ENCODE assay signal across 8 mouse cellular contexts in genomic region chr4:63409317-63409907, GRCm38 (mm10). TPM values are rescaled to one million over a fixed set of nuclear protein-coding genes. Genes with fewer than 3 reads are reported as not detected.
A peak's percentile ranks its signal among the peaks of the same experiment; 100 is the strongest.
DNase-seq lines count a peak whose midpoint lies in the region; ATAC-seq and TF ChIP-seq lines count a peak whose summit lies in the region.

No protein-coding gene starts in this region.

- intact Hi-C loops in left cerebral cortex, adult 2 months (cut with DNase I): loop anchor here (5.0 kb wide), 1 partner anchor 227 kb away; no protein-coding TSS in a partner anchor
- intact Hi-C loops in left cerebral cortex, postnatal 25 days (cut with DNase I): loop anchor here (2.0 to 5.0 kb wide), 2 partner anchors 41 to 227 kb away; no protein-coding TSS in a partner anchor

- H3K27ac ChIP-seq in left cerebral cortex, adult 2 months: peak overlapping the region; percentile 9
- H3K27ac ChIP-seq in embryonic facial prominence, embryonic 13.5 days: peak overlapping the region; percentile 64; the same call in 1 of the 2 replicates
- peak overlapping the region; percentile 88; the same call in 1 of the 2 replicates for H3K27ac ChIP-seq in hindbrain, embryonic 10.5 days
- 0 out of 2 replicates have a peak overlapping the region, but pooled peaks have one; percentile 18 for H3K27ac ChIP-seq in liver, postnatal 0 days (ENCODE audit: low read depth)

- DNase-seq in left cerebral cortex, adult 2 months (ENCODE audit: extremely low spot score in 1 of 2, low spot score in 2 of 2): no peak
- DNase-seq in left cerebral cortex, postnatal 25 days (ENCODE audit: low spot score in 2 of 2): no peak
- DNase-seq in hindbrain, embryonic 10.5 days (ENCODE audit: low spot score): peak; percentile 42
- DNase-seq in liver, postnatal 0 days: no peak
- peak; percentile 59 for DNase-seq in retina, postnatal 1 day
- DNase-seq in layer of hippocampus, adult 18-20 months (ENCODE audit: low spot score in 2 of 2): no peak
- DNase-seq in ovary, adult 18-20 months (ENCODE audit: low spot score): no peak

- H3K36me3 ChIP-seq in embryonic facial prominence, embryonic 13.5 days: no peaks in the 10 kb centered on the region
- H3K36me3 ChIP-seq in hindbrain, embryonic 10.5 days: no peaks in the 10 kb centered on the region
- H3K36me3 ChIP-seq in liver, postnatal 0 days (replicated peaks; ENCODE audit: insufficient read depth, low read length): no peaks in the 10 kb centered on the region

- ATAC-seq in embryonic facial prominence, embryonic 13.5 days (ENCODE audit: insufficient number of reproducible peaks, insufficient read depth, low FRiP score, low TSS enrichment, low read depth): no peak
- no peak for ATAC-seq in liver, postnatal 0 days

- peak overlapping the region; percentile 64 for H3K4me3 ChIP-seq in left cerebral cortex, adult 2 months
- peak overlapping the region; percentile 63 for H3K4me3 ChIP-seq in embryonic facial prominence, embryonic 13.5 days
- peak overlapping the region; percentile 67 for H3K4me3 ChIP-seq in hindbrain, embryonic 10.5 days
- peak overlapping the region; percentile 53 for H3K4me3 ChIP-seq in liver, postnatal 0 days (ENCODE audit: low read depth, low read length)

- WGBS in embryonic facial prominence, embryonic 13.5 days: 2% methylated on average over 18 of the region's 18 CpGs
- WGBS in hindbrain, embryonic 10.5 days: 5% methylated on average over 18 of the region's 18 CpGs
- 8% methylated on average over 18 of the region's 18 CpGs for WGBS in liver, postnatal 0 days (ENCODE audit: insufficient replicate concordance)

- peak overlapping the region; percentile 61 for H3K9ac ChIP-seq in embryonic facial prominence, embryonic 13.5 days
- peak overlapping the region; percentile 56 for H3K9ac ChIP-seq in liver, postnatal 0 days (replicated peaks)

- H3K27me3 ChIP-seq in embryonic facial prominence, embryonic 13.5 days: no peaks in the 10 kb centered on the region
- no peaks in the 10 kb centered on the region for H3K27me3 ChIP-seq in hindbrain, embryonic 10.5 days (ENCODE audit: insufficient read depth, poor library complexity, severe bottlenecking)
- peaks cover 6% of the 10 kb centered on the region; the same call in 1 of the 2 replicates for H3K27me3 ChIP-seq in liver, postnatal 0 days (ENCODE audit: insufficient read depth, low read length)

- H3K4me2 ChIP-seq in embryonic facial prominence, embryonic 13.5 days: peak overlapping the region; percentile 98
- H3K4me2 ChIP-seq in liver, postnatal 0 days (ENCODE audit: low read depth, low read length): peak overlapping the region; percentile 95

- peaks cover 35% of the 10 kb centered on the region for H3K4me1 ChIP-seq in embryonic facial prominence, embryonic 13.5 days
- H3K4me1 ChIP-seq in hindbrain, embryonic 10.5 days (replicated peaks): peaks cover 51% of the 10 kb centered on the region
- H3K4me1 ChIP-seq in liver, postnatal 0 days (ENCODE audit: insufficient read depth): peaks cover 30% of the 10 kb centered on the region

- TF ChIP-seq CTCF in left cerebral cortex, adult 2 months (IDR thresholded peaks at IDR 0.05): no peak
- TF ChIP-seq CTCF in liver, postnatal 0 days (IDR thresholded peaks at IDR 0.05; ENCODE audit: low read depth): no peak

- TF ChIP-seq EP300 in liver, postnatal 0 days (IDR thresholded peaks at IDR 0.05; ENCODE audit: low read depth): no peak

- no peaks in the 10 kb centered on the region for H3K9me3 ChIP-seq in embryonic facial prominence, embryonic 13.5 days
- no peaks in the 10 kb centered on the region for H3K9me3 ChIP-seq in hindbrain, embryonic 10.5 days
- H3K9me3 ChIP-seq in liver, postnatal 0 days (ENCODE audit: low read length): no peaks in the 10 kb centered on the region

RNA-seq across cellular contexts. Expression of gene Akna, which starts 6.3 kb away (rescaled TPM):
- 1 to 10 TPM; 3.4 TPM for total RNA-seq in left cerebral cortex, adult 2 months (2021)
- total RNA-seq in left cerebral cortex, postnatal 25 days (2021): 1 to 10 TPM; 2.9 to 3.0 TPM
- 9.7 and 10.0 TPM in 2 replicates for polyA plus RNA-seq in embryonic facial prominence, embryonic 13.5 days (2015; fragmentation: Nextera tagmentation; extraction: Ambion mirVana)
- 10.8 and 13.0 TPM in 2 replicates for polyA plus RNA-seq in hindbrain, embryonic 10.5 days (2016; fragmentation: Nextera tagmentation; extraction: Ambion mirVana)
- polyA plus RNA-seq in liver, postnatal 0 days (2015; fragmentation: Nextera tagmentation; extraction: Ambion mirVana): 4.6 and 5.2 TPM in 2 replicates
- total RNA-seq in layer of hippocampus, adult 18-20 months (2021): 1 to 10 TPM; 3.1 to 3.8 TPM

RNA-seq across cellular contexts. Expression of gene Orm2, which starts 47.2 kb away (rescaled TPM):
- total RNA-seq in left cerebral cortex, adult 2 months (2021): not detected
- total RNA-seq in left cerebral cortex, postnatal 25 days (2021): not detected
- polyA plus RNA-seq in embryonic facial prominence, embryonic 13.5 days (2015; fragmentation: Nextera tagmentation; extraction: Ambion mirVana): not detected in 2 replicates
- polyA plus RNA-seq in hindbrain, embryonic 10.5 days (2016; fragmentation: Nextera tagmentation; extraction: Ambion mirVana): not detected in 2 replicates
- not detected in 2 replicates for polyA plus RNA-seq in liver, postnatal 0 days (2015; fragmentation: Nextera tagmentation; extraction: Ambion mirVana)
- not detected for total RNA-seq in layer of hippocampus, adult 18-20 months (2021)

RNA-seq across cellular contexts. Expression of gene Orm3, which starts 53.5 kb away (rescaled TPM):
- total RNA-seq in left cerebral cortex, adult 2 months (2021): not detected
- not detected for total RNA-seq in left cerebral cortex, postnatal 25 days (2021)
- not detected in 2 replicates for polyA plus RNA-seq in embryonic facial prominence, embryonic 13.5 days (2015; fragmentation: Nextera tagmentation; extraction: Ambion mirVana)
- polyA plus RNA-seq in hindbrain, embryonic 10.5 days (2016; fragmentation: Nextera tagmentation; extraction: Ambion mirVana): not detected in 2 replicates
- polyA plus RNA-seq in liver, postnatal 0 days (2015; fragmentation: Nextera tagmentation; extraction: Ambion mirVana): not detected in 2 replicates
- total RNA-seq in layer of hippocampus, adult 18-20 months (2021): not detected

Comparison
In these comparisons a context has a peak if more than half of its experiments do, and no peak if none do; other contexts are left out.
1. DNase-seq: peak in hindbrain, embryonic 10.5 days (single experiment) and retina, postnatal 1 day (single experiment); none in left cerebral cortex, adult 2 months (0 of 2), left cerebral cortex, postnatal 25 days (0 of 2), liver, postnatal 0 days (single experiment), layer of hippocampus, adult 18-20 months (0 of 2) and ovary, adult 18-20 months (single experiment).
2. H3K27ac ChIP-seq: peak in every context shown above with its lines; median percentile 88 in hindbrain, embryonic 10.5 days; 64 in embryonic facial prominence, embryonic 13.5 days; 18 in liver, postnatal 0 days; 9 in left cerebral cortex, adult 2 months.
3. Peak in every context shown above with its lines, with median percentiles within 50 percentile points of each other: H3K4me3 ChIP-seq.